8 mouse cellular contexts compared by ENCODE assay signal in genomic region chr1:164307124-164307751, GRCm38 (mm10). TPM values are rescaled to one million over a fixed set of nuclear protein-coding genes. Genes with fewer than 3 reads are reported as not detected.
DNase-seq lines count a peak whose midpoint lies in the region; ATAC-seq and TF ChIP-seq lines count a peak whose summit lies in the region.

Blzf1 (minus strand) TSS chr1:164307489.

- no peaks in the 10 kb centered on the region for H3K9me3 ChIP-seq in heart, embryonic 12.5 days (replicated peaks)
- H3K9me3 ChIP-seq in kidney, postnatal 0 days (replicated peaks; ENCODE audit: low read length), result no peaks in the 10 kb centered on the region
- H3K9me3 ChIP-seq in liver, embryonic 11.5 days (ENCODE audit: control insufficient read depth, low read length), result no peaks in the 10 kb centered on the region
- H3K9me3 ChIP-seq in stomach, embryonic 14.5 days (ENCODE audit: control insufficient read depth, low read depth, low read length), result no peaks in the 10 kb centered on the region

- under 1% methylated on average over 35 of the region's 35 CpGs for WGBS in heart, embryonic 12.5 days
- WGBS in kidney, postnatal 0 days, result under 1% methylated on average over 35 of the region's 35 CpGs
- under 1% methylated on average over 35 of the region's 35 CpGs for WGBS in liver, embryonic 11.5 days
- WGBS in stomach, embryonic 14.5 days, result under 1% methylated on average over 35 of the region's 35 CpGs

- no peak for TF ChIP-seq CTCF in kidney, postnatal 0 days (IDR thresholded peaks at IDR 0.05; ENCODE audit: low read depth)

- H3K27ac ChIP-seq in heart, embryonic 12.5 days (ENCODE audit: poor library complexity, severe bottlenecking), result peak within 1 kb of the TSS; percentile 52
- H3K27ac ChIP-seq in kidney, postnatal 0 days, result peak within 1 kb of the TSS; percentile 80
- H3K27ac ChIP-seq in liver, embryonic 11.5 days (ENCODE audit: low read depth, low read length), result peak within 1 kb of the TSS; percentile 77
- H3K27ac ChIP-seq in stomach, embryonic 14.5 days (ENCODE audit: low read length), result peak within 1 kb of the TSS; percentile 23

- peak; percentile 98 for DNase-seq in CD4-positive helper T cell, adult 2 months (ENCODE audit: low read depth, low spot score)
- peak; percentile 96 for DNase-seq in brain, embryonic 18.5 days (ENCODE audit: low read depth, low spot score)
- DNase-seq in kidney, postnatal 0 days (ENCODE audit: low spot score), result peak; percentile 99
- peak; percentile 92 for DNase-seq in liver, embryonic 11.5 days (ENCODE audit: low spot score)
- peak; percentile 98 for DNase-seq in naive thymus-derived CD4-positive, alpha-beta T cell, adult 2 months (ENCODE audit: low read depth)

- H3K4me1 ChIP-seq in heart, embryonic 12.5 days (replicated peaks), result peaks cover 9% of the 10 kb centered on the region
- no peaks in the 10 kb centered on the region; the same call in 1 of the 2 replicates for H3K4me1 ChIP-seq in kidney, postnatal 0 days (replicated peaks; ENCODE audit: insufficient read depth, low read length)
- H3K4me1 ChIP-seq in liver, embryonic 11.5 days (replicated peaks; ENCODE audit: control insufficient read depth, insufficient read depth, low read length), result peaks cover 8% of the 10 kb centered on the region; the same call in 1 of the 2 replicates
- H3K4me1 ChIP-seq in stomach, embryonic 14.5 days (ENCODE audit: control insufficient read depth, insufficient read depth, low read length), result 0 out of 2 replicates have a peak, but pooled peaks cover 4% of the 10 kb centered on the region

- H3K9ac ChIP-seq in heart, embryonic 12.5 days, result peak within 1 kb of the TSS; percentile 77
- H3K9ac ChIP-seq in kidney, postnatal 0 days (ENCODE audit: low read depth, low read length), result peak within 1 kb of the TSS; percentile 82
- peak within 1 kb of the TSS; percentile 82 for H3K9ac ChIP-seq in liver, embryonic 11.5 days (ENCODE audit: low read depth, low read length)
- H3K9ac ChIP-seq in stomach, embryonic 14.5 days (replicated peaks; ENCODE audit: low read depth, low read length), result peak within 1 kb of the TSS; percentile 63

- no peaks in the 10 kb centered on the region for H3K27me3 ChIP-seq in heart, embryonic 12.5 days (replicated peaks)
- H3K27me3 ChIP-seq in kidney, postnatal 0 days (ENCODE audit: insufficient read depth, low read length), result no peaks in the 10 kb centered on the region
- H3K27me3 ChIP-seq in liver, embryonic 11.5 days (replicated peaks; ENCODE audit: control insufficient read depth, insufficient read depth, low read length), result no peaks in the 10 kb centered on the region
- H3K27me3 ChIP-seq in stomach, embryonic 14.5 days (ENCODE audit: control insufficient read depth, insufficient read depth, low read length), result no peaks in the 10 kb centered on the region

- ATAC-seq in erythroid progenitor cell, adult 5-6 weeks (replicated peaks; ENCODE audit: low FRiP score, poor library complexity, severe bottlenecking), result peak; percentile 96
- peak; percentile 100 for ATAC-seq in heart, embryonic 12.5 days (ENCODE audit: insufficient number of reproducible peaks, low FRiP score)
- peak; percentile 99 for ATAC-seq in kidney, postnatal 0 days (replicated peaks; ENCODE audit: low FRiP score, low read depth)
- peak; percentile 99 for ATAC-seq in liver, embryonic 11.5 days (replicated peaks; ENCODE audit: low FRiP score)
- peak; percentile 99 for ATAC-seq in stomach, embryonic 14.5 days (ENCODE audit: insufficient number of reproducible peaks, insufficient read depth, low FRiP score, low read depth)

- peak within 1 kb of the TSS; percentile 88 for H3K4me3 ChIP-seq in heart, embryonic 12.5 days
- peak within 1 kb of the TSS; percentile 79 for H3K4me3 ChIP-seq in kidney, postnatal 0 days (replicated peaks; ENCODE audit: low read depth, low read length)
- peak within 1 kb of the TSS; percentile 88 for H3K4me3 ChIP-seq in liver, embryonic 11.5 days (ENCODE audit: low read depth, low read length)
- H3K4me3 ChIP-seq in stomach, embryonic 14.5 days (ENCODE audit: low read depth, low read length), result peak within 1 kb of the TSS; percentile 85

- H3K4me2 ChIP-seq in heart, embryonic 12.5 days, result peak within 1 kb of the TSS; percentile 77
- H3K4me2 ChIP-seq in kidney, postnatal 0 days (ENCODE audit: low read length), result peak within 1 kb of the TSS; percentile 78
- peak within 1 kb of the TSS; percentile 86 for H3K4me2 ChIP-seq in liver, embryonic 11.5 days
- H3K4me2 ChIP-seq in stomach, embryonic 14.5 days (replicated peaks; ENCODE audit: low read depth, low read length), result peak within 1 kb of the TSS; percentile 72

- peaks cover 9% of the 10 kb centered on the region for H3K36me3 ChIP-seq in heart, embryonic 12.5 days
- H3K36me3 ChIP-seq in kidney, postnatal 0 days (ENCODE audit: insufficient read depth, low read length), result peaks cover 5% of the 10 kb centered on the region; the same call in 1 of the 2 replicates
- peaks cover 2% of the 10 kb centered on the region; the same call in 1 of the 2 replicates for H3K36me3 ChIP-seq in liver, embryonic 11.5 days (ENCODE audit: control insufficient read depth, insufficient read depth, low read length)
- H3K36me3 ChIP-seq in stomach, embryonic 14.5 days (ENCODE audit: control insufficient read depth, insufficient read depth, low read length), result peaks cover 4% of the 10 kb centered on the region

RNA-seq across cellular contexts. Expression of gene Blzf1, which starts in this region (rescaled TPM):
- 5.4 and 11.3 TPM in 2 replicates for total RNA-seq in erythroid progenitor cell, adult 5-6 weeks (2015; ENCODE audit: low replicate concordance)
- 10.1 and 17.5 TPM in 2 replicates for total RNA-seq in erythroid progenitor cell, adult 5-6 weeks (2017; ENCODE audit: low replicate concordance)
- polyA plus RNA-seq in heart, embryonic 12.5 days (2016; fragmentation: Nextera tagmentation; extraction: Ambion mirVana), result 28.0 and 29.9 TPM in 2 replicates
- polyA plus RNA-seq in kidney, postnatal 0 days (2015; fragmentation: Nextera tagmentation; extraction: Ambion mirVana), result 25.0 and 29.7 TPM in 2 replicates
- polyA plus RNA-seq in liver, embryonic 11.5 days (2014; fragmentation: Nextera tagmentation; extraction: Ambion mirVana), result 19.7 and 22.3 TPM in 2 replicates
- polyA plus RNA-seq in stomach, embryonic 14.5 days (2014; fragmentation: Nextera tagmentation; extraction: Ambion mirVana), result 25.6 and 26.7 TPM in 2 replicates

Comparison
In these comparisons a context has a peak if more than half of its experiments do, and no peak if none do; other contexts are left out.
1. Peak in every context shown above with its lines: DNase-seq, ATAC-seq, H3K4me3 ChIP-seq and H3K27ac ChIP-seq.
2. H3K27ac ChIP-seq: peak in every context shown above with its lines; median percentile 80 in kidney, postnatal 0 days; 77 in liver, embryonic 11.5 days; 52 in heart, embryonic 12.5 days; 23 in stomach, embryonic 14.5 days.